Mouse (Mus musculus): ENCODE measurements around the gene Msx3. TPM values are rescaled to one million over a fixed set of nuclear protein-coding genes. Genes with fewer than 3 reads are reported as not detected.

Gene Msx3
- polyA plus RNA-seq, 1 experiment from 2014 or later: not detected

- Histone ChIP-seq H3K4me2 (no peak overlapping the region), H3K4me1 (replicated peaks) (no peaks in the 10 kb centered on the region), H3K36me3 (peaks cover 74% of the 10 kb centered on the region), H3K27ac (no peak overlapping the region), H3K27me3 (no peaks in the 10 kb centered on the region), H3K9me3 (replicated peaks) (peaks cover 3% of the 10 kb centered on the region; the same call in 1 of the 2 replicates), H3K9ac (no peak overlapping the region), H3K4me3 (replicated peaks) (no peak overlapping the region)
- WGBS (ENCODE audit: insufficient replicate concordance): 82% methylated on average over 9 of the region's 9 CpGs
- ATAC-seq (ENCODE audit: low read depth): no peak
- no peak for DNase-seq
Observed at GRCm38 (mm10) chr7:140007781-140008180, 41.1 kb downstream of the Msx3 start.

GRCm38 (mm10) chr7:140006861-140007611 lies 41.9 kb downstream of the Msx3 start:
- ATAC-seq (ENCODE audit: low read depth): 0 out of 2 replicates have a peak, but pooled peaks have one; percentile 20
- no peak overlapping the region for H3K27ac ChIP-seq
- H3K4me2 ChIP-seq: no peak overlapping the region
- peaks cover 3% of the 10 kb centered on the region; the same call in 1 of the 2 replicates for H3K9me3 ChIP-seq (replicated peaks)
- no peak for DNase-seq
- H3K4me3 ChIP-seq (replicated peaks): no peak overlapping the region
- H3K9ac ChIP-seq: no peak overlapping the region
- H3K27me3 ChIP-seq: no peaks in the 10 kb centered on the region
- H3K36me3 ChIP-seq: peaks cover 79% of the 10 kb centered on the region
- WGBS (ENCODE audit: insufficient replicate concordance): 84% methylated on average over 9 of the region's 9 CpGs
- no peaks in the 10 kb centered on the region for H3K4me1 ChIP-seq (replicated peaks)

- Histone ChIP-seq H3K9me3 (replicated peaks) (no peaks in the 10 kb centered on the region), H3K36me3 (peaks cover 84% of the 10 kb centered on the region), H3K4me2 (no peak overlapping the region), H3K27me3 (no peaks in the 10 kb centered on the region), H3K4me1 (replicated peaks) (no peaks in the 10 kb centered on the region), H3K27ac (no peak overlapping the region), H3K4me3 (replicated peaks) (no peak overlapping the region), H3K9ac (no peak overlapping the region)
- ATAC-seq (ENCODE audit: low read depth): no peak
- DNase-seq: no peak
- 81% methylated on average over 8 of the region's 8 CpGs for WGBS (ENCODE audit: insufficient replicate concordance)
Observed at GRCm38 (mm10) chr7:140004666-140005065, 44.2 kb downstream of the Msx3 start.

- H3K27ac ChIP-seq: no peak overlapping the region
- H3K9me3 ChIP-seq (replicated peaks): no peaks in the 10 kb centered on the region
- no peak overlapping the region for H3K4me2 ChIP-seq
- H3K36me3 ChIP-seq: peaks cover 93% of the 10 kb centered on the region
- no peak overlapping the region for H3K4me3 ChIP-seq (replicated peaks)
- DNase-seq (no peak), ATAC-seq (ENCODE audit: low read depth) (peak; percentile 58; the same call in 1 of the 2 replicates)
- no peaks in the 10 kb centered on the region for H3K4me1 ChIP-seq (replicated peaks)
- WGBS (ENCODE audit: insufficient replicate concordance): 78% methylated on average over 12 of the region's 12 CpGs
- H3K27me3 ChIP-seq: no peaks in the 10 kb centered on the region
- no peak overlapping the region for H3K9ac ChIP-seq
Observed at GRCm38 (mm10) chr7:140001086-140001740, 47.7 kb downstream of the Msx3 start.

- Histone ChIP-seq H3K27me3 (no peaks in the 10 kb centered on the region), H3K4me3 (replicated peaks) (no peak overlapping the region), H3K4me1 (replicated peaks) (no peaks in the 10 kb centered on the region), H3K36me3 (peaks cover 82% of the 10 kb centered on the region), H3K4me2 (no peak overlapping the region), H3K9me3 (replicated peaks) (no peaks in the 10 kb centered on the region), H3K9ac (no peak overlapping the region), H3K27ac (no peak overlapping the region)
- ATAC-seq (ENCODE audit: low read depth) (no peak), DNase-seq (no peak)
- 89% methylated on average over 13 of the region's 13 CpGs for WGBS (ENCODE audit: insufficient replicate concordance)
Observed at GRCm38 (mm10) chr7:139998691-139999350, 50.1 kb downstream of the Msx3 start.

Other genes starting within 250 kb of the Msx3 start
- not detected in 2 replicates for gene Adgra1, start 214.9 kb downstream of the Msx3 start, polyA plus RNA-seq (2015; fragmentation: Nextera tagmentation; extraction: Ambion mirVana)
- gene Kndc1, start 154.4 kb downstream of the Msx3 start, polyA plus RNA-seq (2015; fragmentation: Nextera tagmentation; extraction: Ambion mirVana): 0.02 TPM in 1 of 2 replicates, not detected in the other
- gene Utf1, start 105.3 kb downstream of the Msx3 start, polyA plus RNA-seq (2015; fragmentation: Nextera tagmentation; extraction: Ambion mirVana): not detected in 2 replicates
- gene 6430531B16Rik, start 70.3 kb downstream of the Msx3 start, polyA plus RNA-seq (2015; fragmentation: Nextera tagmentation; extraction: Ambion mirVana): not detected in 2 replicates
- gene Adam8, start 56.5 kb downstream of the Msx3 start, polyA plus RNA-seq (2015; fragmentation: Nextera tagmentation; extraction: Ambion mirVana): 0.27 and 0.46 TPM in 2 replicates
- 22.9 and 23.6 TPM in 2 replicates for gene Zfp511, start 12.7 kb downstream of the Msx3 start, polyA plus RNA-seq (2015; fragmentation: Nextera tagmentation; extraction: Ambion mirVana)
- 28.8 and 31.3 TPM in 2 replicates for gene Tubgcp2, start 12.4 kb downstream of the Msx3 start, polyA plus RNA-seq (2015; fragmentation: Nextera tagmentation; extraction: Ambion mirVana)
- gene Caly, start 33.5 kb upstream of the Msx3 start, polyA plus RNA-seq (2015; fragmentation: Nextera tagmentation; extraction: Ambion mirVana): 0.12 and 0.33 TPM in 2 replicates
- gene Prap1, start 44.3 kb upstream of the Msx3 start, polyA plus RNA-seq (2015; fragmentation: Nextera tagmentation; extraction: Ambion mirVana): not detected in 2 replicates
- 6.8 and 7.6 TPM in 2 replicates for gene Fuom, start 53.4 kb upstream of the Msx3 start, polyA plus RNA-seq (2015; fragmentation: Nextera tagmentation; extraction: Ambion mirVana)
- gene Paox, start 66.7 kb upstream of the Msx3 start, polyA plus RNA-seq (2015; fragmentation: Nextera tagmentation; extraction: Ambion mirVana): 10.5 and 10.9 TPM in 2 replicates
- gene Echs1, start 67.4 kb upstream of the Msx3 start, polyA plus RNA-seq (2015; fragmentation: Nextera tagmentation; extraction: Ambion mirVana): 80.0 and 93.8 TPM in 2 replicates
- 20.3 and 21.1 TPM in 2 replicates for gene Mtg1, start 88.5 kb upstream of the Msx3 start, polyA plus RNA-seq (2015; fragmentation: Nextera tagmentation; extraction: Ambion mirVana)
- 0.02 TPM in 1 of 2 replicates, not detected in the other for gene Sprn, start 105.8 kb upstream of the Msx3 start, polyA plus RNA-seq (2015; fragmentation: Nextera tagmentation; extraction: Ambion mirVana)
- gene Olfr522, start 115.7 kb upstream of the Msx3 start, polyA plus RNA-seq (2015; fragmentation: Nextera tagmentation; extraction: Ambion mirVana): not detected in 2 replicates
- not detected in 2 replicates for gene Olfr523, start 124.1 kb upstream of the Msx3 start, polyA plus RNA-seq (2015; fragmentation: Nextera tagmentation; extraction: Ambion mirVana)
- not detected in 2 replicates for gene Olfr524, start 156.9 kb upstream of the Msx3 start, polyA plus RNA-seq (2015; fragmentation: Nextera tagmentation; extraction: Ambion mirVana)
- 0.03 and 0.07 TPM in 2 replicates for gene Cd163l1, start 169.2 kb upstream of the Msx3 start, polyA plus RNA-seq (2015; fragmentation: Nextera tagmentation; extraction: Ambion mirVana)
- gene 5830411N06Rik, start 198.2 kb upstream of the Msx3 start, polyA plus RNA-seq (2015; fragmentation: Nextera tagmentation; extraction: Ambion mirVana): not detected in 2 replicates